Mouse (Mus musculus) lung, postnatal 25 days (tissue): ENCODE measurements around the gene Vmn1r163.
"Not testable (repeated sequence)": the region's sequence is repeated elsewhere in the genome, so short reads cannot be mapped to it uniquely, and the experiment has no call there.

ENCODE experiments used
- DNase-seq: peaks from one replicate; pipeline ENCODE4 v3.0.0; 2022; ENCODE audit warnings: low spot score

Vmn1r163 gene

DNA sequence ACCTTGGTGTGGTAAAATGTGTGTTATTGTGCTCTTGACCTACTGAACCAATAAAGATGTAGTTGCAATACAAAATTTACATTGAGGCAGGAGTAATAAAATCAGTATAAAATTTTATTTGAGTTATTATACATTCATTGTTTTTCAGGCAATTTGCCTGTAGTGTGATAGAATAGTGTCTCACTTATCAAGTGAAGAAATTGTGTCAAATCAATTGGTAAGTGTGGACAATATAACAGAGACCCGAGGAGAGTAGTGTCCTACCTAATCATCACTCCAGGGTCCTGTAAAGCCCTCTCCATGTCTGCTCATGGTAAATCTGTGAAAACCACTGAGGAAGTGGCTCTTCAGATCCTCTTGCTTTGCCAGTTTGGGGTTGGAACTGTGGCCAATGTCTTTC is at the start of gene Vmn1r163:
TSS of gene Vmn1r163 (plus strand) at position 301 of the 400 bp plus-strand sequence.
- not testable (repeated sequence) for DNase-seq

GRCm38 (mm10) chr7:23019823-23020222 is 35.5 kb upstream of the Vmn1r163 start, which contains the start of gene Gm4216:
Gene Gm4216 (minus strand): TSS chr7:23019923.
- DNase-seq: not testable (repeated sequence)

- DNase-seq: not testable (repeated sequence)
These were observed 12.0 kb downstream of the Vmn1r163 start, which contains the start of gene Gm8720 for GRCm38 (mm10) chr7:23067356-23067755. Gene Gm8720 (minus strand): TSS chr7:23067456.
